Mouse (Mus musculus) thymus, adult 2 months (tissue): ENCODE results near the gene Slco3a1.

ENCODE experiments used
- CTCF ChIP-seq: fragments of 200-500 bp; IDR thresholded peaks from 2 replicates; pipeline ENCODE4 v1.5.1; 2012; ENCODE audit warnings: mild to moderate bottlenecking, control low read depth, low read length, moderate library complexity, borderline replicate concordance; ENCODE audit not compliant: control insufficient read depth, poor library complexity, insufficient read depth; ENCODE audit errors: extremely low read depth
- POLR2A ChIP-seq: fragments of 200-500 bp; IDR thresholded peaks from 2 replicates; pipeline ENCODE4 v1.6.1; 2012; ENCODE audit warnings: mild to moderate bottlenecking, low read length, control low read depth, moderate library complexity; ENCODE audit not compliant: control insufficient read depth, poor library complexity, insufficient read depth; ENCODE audit errors: extremely low read depth

DNA sequence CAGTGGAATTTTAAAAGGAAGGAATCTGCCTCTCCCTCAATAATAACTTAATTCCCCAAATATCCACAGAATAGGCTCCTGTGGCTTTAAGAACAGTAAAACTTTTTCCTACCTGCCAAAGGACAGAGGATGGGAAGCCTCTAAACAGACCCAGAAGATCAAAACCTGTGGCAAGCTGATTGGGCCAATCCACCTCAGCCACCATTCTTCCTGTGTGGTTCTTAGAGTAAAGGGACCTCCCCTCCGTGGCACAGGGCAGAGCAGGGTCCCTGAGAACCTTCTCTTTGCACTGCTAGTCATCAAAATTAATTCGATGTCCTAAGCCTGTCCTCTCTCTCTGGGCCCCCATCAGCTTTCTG is 2.6 kb downstream of the Slco3a1 start:
- TF ChIP-seq CTCF (no peak), POLR2A (no peak)
